Mouse (Mus musculus) testis, adult 2 months (tissue): Measurements from ENCODE around the gene Zfp592.

Experiments
- CTCF ChIP-seq: fragments of 200-500 bp; IDR thresholded peaks from 2 replicates; pipeline ENCODE4 v1.5.1; 2012; ENCODE audit warnings: low read depth, mild to moderate bottlenecking, inconsistent platforms, low read length, moderate library complexity; ENCODE audit not compliant: control insufficient read depth, insufficient read depth, insufficient replicate concordance
- POLR2A ChIP-seq: fragments of 200-500 bp; IDR thresholded peaks from 2 replicates; pipeline ENCODE4 v1.6.1; 2012; ENCODE audit warnings: low read depth, mild to moderate bottlenecking, inconsistent platforms, low read length, moderate library complexity; ENCODE audit not compliant: control insufficient read depth

- no peak for TF ChIP-seq CTCF
- no peak for TF ChIP-seq POLR2A
Measured at GRCm38 (mm10) chr7:81047847-81048246, 54.4 kb downstream of the Zfp592 start.
